Mouse (Mus musculus) myocyte (in vitro differentiated cells): ENCODE data around the gene Rnf220.

Source experiments
- CEBPB ChIP-seq: IDR thresholded peaks from 2 replicates; pipeline ENCODE4 v1.6.1; 2011; ENCODE audit warnings: mild to moderate bottlenecking, moderate library complexity; ENCODE audit not compliant: poor library complexity, insufficient read depth, severe bottlenecking
- MAX ChIP-seq: IDR thresholded peaks from one replicate; pipeline ENCODE4 v1.6.1; 2011; ENCODE audit warnings: low read depth, mild to moderate bottlenecking, control low read depth
- MYOD1 ChIP-seq, 3 experiments: IDR thresholded peaks; one replicate each; pipeline ENCODE4 v1.6.1; 2011; ENCODE audit warnings: control low read depth in 2 of 3, low read depth in 2 of 3, mild to moderate bottlenecking in 2 of 3, moderate library complexity in 1 of 3; ENCODE audit not compliant: insufficient read length in 2 of 3, control insufficient read depth in 1 of 3
- POLR2A ChIP-seq: IDR thresholded peaks from one replicate; pipeline ENCODE4 v1.6.1; 2011; ENCODE audit warnings: low read depth, mild to moderate bottlenecking, control low read depth, moderate library complexity; ENCODE audit not compliant: insufficient read length
- POLR2AphosphoS2 ChIP-seq: IDR thresholded peaks from one replicate; pipeline ENCODE4 v1.6.1; 2011; ENCODE audit warnings: low read depth, control low read depth; ENCODE audit not compliant: insufficient read length
- SRF ChIP-seq: IDR thresholded peaks from one replicate; pipeline ENCODE4 v1.6.1; 2011; ENCODE audit warnings: low read depth; ENCODE audit not compliant: control insufficient read depth, insufficient read length
- TCF12 ChIP-seq: IDR thresholded peaks from one replicate; pipeline ENCODE4 v1.6.1; 2011; ENCODE audit warnings: mild to moderate bottlenecking, control low read depth; ENCODE audit not compliant: poor library complexity, insufficient read depth, severe bottlenecking
- USF1 ChIP-seq: IDR thresholded peaks from one replicate; pipeline ENCODE4 v1.6.1; 2011; ENCODE audit warnings: low read depth, mild to moderate bottlenecking, control low read depth, moderate library complexity

DNA sequence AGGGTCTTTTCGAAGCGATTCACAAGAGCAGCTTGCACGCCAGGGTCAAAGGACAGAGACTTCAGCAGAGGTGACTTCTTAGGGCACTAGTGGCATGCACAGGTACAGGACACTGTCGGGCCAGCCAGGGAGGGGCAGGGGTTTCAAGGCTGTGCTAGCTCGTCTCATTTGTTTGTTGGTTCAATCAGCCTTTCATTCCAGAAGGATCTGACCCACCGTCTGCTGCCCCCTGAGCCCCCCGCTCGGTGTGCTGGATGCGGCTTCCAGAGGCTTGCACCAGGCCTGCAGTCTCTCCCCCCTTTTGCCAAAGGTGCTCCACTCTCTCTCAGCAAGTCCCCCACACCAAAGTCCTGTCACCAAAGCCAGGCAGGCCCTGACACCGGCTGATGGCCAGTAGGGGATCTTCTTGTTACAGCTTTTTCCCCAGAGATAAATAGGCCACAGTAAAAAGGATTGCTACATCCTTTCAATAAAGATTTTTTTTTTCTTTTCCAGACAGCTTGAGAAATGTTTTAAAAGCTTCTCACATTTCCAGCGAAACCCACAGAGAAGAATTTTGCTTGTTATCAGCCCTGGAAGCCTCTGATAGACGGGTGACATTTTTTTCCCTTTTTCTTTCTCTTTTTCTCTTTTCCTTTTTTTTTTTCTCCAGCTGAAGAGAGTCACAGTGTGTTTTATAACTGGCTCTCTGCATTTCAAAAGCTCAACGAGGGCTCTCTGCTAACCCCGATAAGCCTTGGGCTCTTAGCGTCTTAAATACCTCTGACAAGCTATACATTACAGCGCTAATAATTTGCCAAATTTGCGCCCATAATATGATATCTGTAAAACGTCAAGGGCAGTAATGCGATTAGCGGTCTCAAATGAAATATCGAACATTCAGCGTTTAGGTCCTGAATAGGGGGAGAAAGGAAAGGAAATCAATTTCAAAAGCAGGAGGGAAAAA lies 105.7 kb downstream of the Rnf220 start:
- no peak for TF ChIP-seq SRF
- TF ChIP-seq POLR2A: no peak
- TF ChIP-seq POLR2AphosphoS2: no peak
- no peak for TF ChIP-seq CEBPB
- no peak for TF ChIP-seq TCF12
- TF ChIP-seq USF1: no peak
- no peak for TF ChIP-seq MAX
- no peak for TF ChIP-seq MYOD1 (IDR thresholded peaks at IDR 0.05; ENCODE audit: control insufficient read depth in 1 of 3, insufficient read length in 2 of 3, low read depth in 2 of 3)
